Mouse (Mus musculus): Measurements from ENCODE around the gene Pros1.

The Pros1 gene

GRCm38 (mm10) chr16:62854191-62855068 is at the start of gene Pros1:
Gene Pros1, plus strand, starts transcription at chr16:62854307.
- DNase-seq: peak; percentile 70

GRCm38 (mm10) chr16:62804621-62805020 is 49.5 kb upstream of the Pros1 start:
- no peak for DNase-seq

DNA sequence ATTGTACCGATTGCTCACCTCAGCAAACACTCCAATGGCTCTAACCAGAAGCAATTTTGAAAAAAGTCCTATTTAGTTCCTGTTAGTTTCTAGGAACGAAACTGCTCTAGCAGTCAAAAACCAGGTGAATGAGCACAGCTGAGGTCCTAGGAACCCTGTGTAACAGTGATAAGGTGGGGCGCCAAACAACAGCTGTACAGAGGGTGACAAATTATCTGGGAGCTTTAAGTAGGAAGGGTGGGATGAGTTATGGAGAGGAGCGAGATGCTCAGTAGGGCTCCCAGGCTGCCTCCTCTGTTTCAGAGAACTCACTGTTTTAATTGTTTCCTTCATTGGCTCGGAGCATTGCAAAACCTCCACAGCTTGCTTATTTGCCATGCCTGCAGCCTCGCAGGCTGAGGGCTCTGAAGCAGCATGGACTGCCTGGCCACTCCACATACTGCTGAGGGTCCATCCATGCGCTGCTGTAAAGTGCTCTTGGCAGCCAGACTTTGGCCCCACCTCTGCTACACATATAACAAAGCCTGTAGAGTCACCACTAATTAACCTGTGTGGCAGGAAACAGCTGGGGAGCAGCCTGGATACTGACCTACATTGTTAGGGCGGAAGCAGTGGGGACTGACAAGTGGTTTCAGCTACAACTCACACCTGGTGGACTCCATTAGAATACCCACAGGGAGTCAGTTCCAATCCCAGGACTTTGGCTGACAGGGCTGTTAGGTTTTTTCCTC is 46.7 kb upstream of the Pros1 start:
- DNase-seq: no peak

DNA sequence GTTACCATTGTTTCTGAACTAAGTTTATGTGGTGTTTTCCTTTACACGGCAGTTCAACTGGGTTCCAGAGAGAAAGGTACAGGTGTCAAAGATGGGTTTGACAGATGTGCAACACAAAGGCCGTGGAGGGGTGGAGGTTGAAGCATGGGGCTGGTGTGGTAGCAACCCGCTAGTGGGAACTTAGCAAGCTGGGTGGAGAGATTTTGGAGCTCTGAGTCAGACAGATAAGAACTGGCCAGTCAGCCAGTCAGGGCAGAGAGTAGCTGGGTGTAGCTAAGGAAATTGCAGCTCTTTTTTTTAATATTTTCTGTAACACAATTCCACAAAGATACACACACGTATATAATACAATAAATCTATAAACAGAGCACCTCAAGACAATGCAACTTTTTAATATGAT is 43.3 kb upstream of the Pros1 start:
- DNase-seq: no peak

- no peak for DNase-seq
Measured at GRCm38 (mm10) chr16:62813790-62814189, 40.3 kb upstream of the Pros1 start.

DNA sequence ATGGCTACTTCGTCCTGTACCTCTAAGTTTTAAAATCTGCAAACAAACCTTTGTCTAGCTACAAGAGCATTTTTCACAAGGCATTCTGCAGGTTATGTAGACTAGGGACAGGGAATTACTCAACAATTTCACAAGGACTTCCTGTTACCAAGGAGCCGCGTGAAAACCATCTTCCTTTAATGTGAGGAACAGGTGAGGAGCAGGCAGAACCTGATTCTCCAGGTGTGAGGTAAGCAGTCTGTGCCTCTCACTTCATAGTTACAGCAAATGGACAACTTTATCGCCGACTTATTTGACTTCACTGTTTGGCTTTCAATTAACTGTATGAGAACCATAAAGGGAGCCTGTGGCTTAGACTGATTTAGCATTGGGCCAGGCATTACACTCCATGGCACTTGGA is 39.6 kb upstream of the Pros1 start, which contains the start of gene Stx19:
Gene Stx19 (plus strand): TSS at position 186 of the 400 bp plus-strand sequence.
- no peak for DNase-seq

GRCm38 (mm10) chr16:62822472-62822871 is 31.6 kb upstream of the Pros1 start:
- DNase-seq: no peak

GRCm38 (mm10) chr16:62826156-62827001 is 27.7 kb upstream of the Pros1 start:
- no peak for DNase-seq

DNA sequence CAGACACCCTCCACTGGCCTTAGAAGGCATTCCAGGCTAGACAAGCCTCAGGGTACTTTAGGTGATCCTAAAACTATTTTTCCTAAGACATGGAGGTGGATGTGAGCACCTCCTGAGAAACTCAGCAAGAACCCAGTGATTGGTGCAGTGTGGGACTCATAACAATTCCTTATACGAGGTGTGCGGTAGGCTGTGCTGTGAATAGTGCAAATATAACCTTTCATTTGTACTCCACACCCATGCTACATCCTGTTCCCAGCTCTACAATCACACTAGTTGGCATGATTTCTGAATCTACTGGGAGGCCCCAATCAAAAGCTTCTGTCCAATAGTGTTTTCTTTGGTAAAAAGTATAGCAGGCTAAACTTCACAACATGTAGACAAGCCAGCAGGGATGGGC is 22.1 kb upstream of the Pros1 start:
- no peak for DNase-seq

DNA sequence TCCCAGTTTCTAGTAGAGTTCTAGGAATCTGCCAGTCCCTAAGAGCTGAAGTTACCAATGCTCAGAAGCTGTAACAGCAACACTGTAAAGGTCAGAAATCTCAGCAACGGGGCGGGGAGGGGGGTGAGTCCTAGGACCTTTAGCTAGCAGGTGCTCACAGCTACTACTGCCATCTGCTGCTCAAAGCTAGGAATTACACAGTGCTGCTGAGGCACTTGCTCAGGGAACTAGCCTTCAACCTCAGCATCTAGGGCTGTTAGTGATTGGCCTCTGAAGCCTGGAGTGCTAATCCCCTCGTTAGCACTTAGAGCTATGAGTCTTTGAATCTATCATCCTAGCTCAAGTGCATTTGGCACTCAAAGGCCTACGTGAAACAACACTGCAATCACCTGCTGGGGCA is 21.6 kb upstream of the Pros1 start:
- DNase-seq: peak; percentile 37

- DNase-seq: no peak
Measured at GRCm38 (mm10) chr16:62834016-62834735, 19.9 kb upstream of the Pros1 start.

DNA sequence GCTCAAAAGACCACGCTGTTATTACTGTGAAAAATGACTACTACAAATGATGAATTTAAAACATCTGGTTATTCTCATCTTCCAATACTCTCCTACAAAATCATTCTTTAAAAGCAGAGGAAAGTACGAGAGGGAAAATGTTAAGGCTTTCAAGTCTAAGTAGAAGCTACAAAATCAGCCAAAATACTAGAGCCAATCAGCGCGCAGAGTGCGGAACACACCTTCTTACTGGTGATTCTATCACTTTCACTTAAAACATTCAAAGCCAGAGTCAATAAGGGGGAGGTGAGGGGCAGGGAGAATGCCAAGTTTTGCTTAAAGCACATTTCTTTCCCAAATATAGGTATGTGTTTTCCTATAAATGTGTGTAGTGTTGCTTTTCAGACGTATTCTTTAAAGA is 8.8 kb upstream of the Pros1 start:
- no peak for DNase-seq

- peak; percentile 88 for DNase-seq
Measured at GRCm38 (mm10) chr16:62846498-62847312, 7.4 kb upstream of the Pros1 start, which contains the start of gene Arl13b. Gene Arl13b, minus strand, starts transcription at chr16:62847040.

DNA sequence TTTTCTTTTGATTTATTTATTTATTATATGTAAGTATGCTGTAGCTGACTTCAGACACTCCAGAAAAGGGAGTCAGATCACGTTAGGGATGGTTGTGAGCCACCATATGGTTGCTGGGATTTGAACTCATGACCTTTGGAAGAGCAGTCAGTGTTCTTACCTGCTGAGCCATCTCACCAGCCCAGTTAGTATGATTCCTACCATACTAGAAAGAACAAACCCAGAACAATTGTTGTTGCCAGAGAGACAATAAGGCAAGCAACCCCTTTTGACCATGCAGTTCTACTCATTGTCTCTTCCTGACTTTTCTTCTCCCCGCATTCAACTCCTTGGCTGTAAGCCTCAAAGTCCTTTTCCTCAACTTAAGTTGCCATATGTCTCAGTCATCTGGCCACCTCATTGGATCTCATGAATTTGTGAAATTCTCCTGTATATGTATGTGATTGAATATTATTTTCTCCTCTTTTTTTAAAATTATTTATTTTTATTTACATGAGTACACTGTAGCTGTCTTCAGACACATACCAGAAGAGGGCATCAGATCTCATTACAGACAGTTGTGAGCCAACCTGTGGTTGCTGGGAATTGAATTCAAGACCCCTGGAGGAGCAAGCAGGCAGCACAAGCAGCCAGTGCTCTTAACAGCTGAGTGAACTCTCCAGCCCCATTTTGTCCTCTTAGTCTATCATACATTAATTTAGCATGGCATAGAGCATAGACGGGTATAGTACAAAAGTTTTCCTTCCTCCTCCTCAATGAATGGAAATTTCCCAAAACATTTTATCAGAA is 1.4 kb upstream of the Pros1 start:
- DNase-seq: no peak

- no peak for DNase-seq
Measured at GRCm38 (mm10) chr16:62853611-62854126, 438 bp upstream of the Pros1 start.

- DNase-seq: no peak
Measured at GRCm38 (mm10) chr16:62855385-62855784, 1.3 kb downstream of the Pros1 start.

GRCm38 (mm10) chr16:62856273-62856672 is 2.2 kb downstream of the Pros1 start:
- no peak for DNase-seq

GRCm38 (mm10) chr16:62857498-62857897 is 3.4 kb downstream of the Pros1 start:
- no peak for DNase-seq

GRCm38 (mm10) chr16:62858018-62858417 is 3.9 kb downstream of the Pros1 start:
- DNase-seq: peak; percentile 8

DNA sequence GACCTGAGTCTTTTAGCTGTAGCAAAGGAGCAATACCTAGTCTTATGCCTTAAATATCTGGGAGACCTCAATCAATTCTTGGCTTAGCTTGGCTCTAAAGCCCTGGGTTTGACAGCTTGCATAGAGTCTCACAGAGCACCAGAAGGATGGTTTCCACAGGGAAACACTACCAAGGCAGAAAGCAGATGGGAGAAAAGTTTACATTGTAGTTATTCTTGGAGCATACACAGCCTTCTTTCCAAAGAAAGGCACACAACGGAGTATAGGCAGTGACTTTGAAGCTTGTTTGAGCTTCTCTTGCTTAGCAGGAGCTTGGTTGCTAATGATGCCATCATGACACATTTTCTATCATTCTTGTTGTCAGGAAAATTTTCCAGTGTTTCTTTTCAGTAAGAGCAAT is 6.0 kb downstream of the Pros1 start:
- no peak for DNase-seq

Data from kidney, adult 18-20 months (tissue).